Mouse (Mus musculus) small intestine, adult 2 months (tissue): Measurements from ENCODE around the gene Prkch. TPM values are rescaled to one million over a fixed set of nuclear protein-coding genes. Genes with fewer than 3 reads are reported as not detected.

ENCODE experiments used
- H3K27ac ChIP-seq: fragments of 200-500 bp; 2 replicates; pipeline ENCODE4 v1.5.1; 2012; ENCODE audit warnings: low read depth, low read length, control low read depth, inconsistent platforms; ENCODE audit not compliant: insufficient read depth
- H3K27me3 ChIP-seq: fragments of 200-500 bp; 2 replicates; pipeline ENCODE4 v1.6.1; 2012; ENCODE audit warnings: mild to moderate bottlenecking, moderate library complexity, low read length, inconsistent platforms; ENCODE audit not compliant: control insufficient read depth, insufficient read depth
- H3K36me3 ChIP-seq: fragments of 200-500 bp; 2 replicates; pipeline ENCODE4 v1.6.1; 2012; ENCODE audit warnings: mild to moderate bottlenecking, low read length, control low read depth, inconsistent platforms; ENCODE audit not compliant: control insufficient read depth, insufficient read depth
- H3K4me1 ChIP-seq: fragments of 200-500 bp; 2 replicates; pipeline ENCODE4 v1.6.1; 2012; ENCODE audit warnings: low read length, inconsistent platforms, mixed read lengths; ENCODE audit not compliant: control insufficient read depth, insufficient read depth, insufficient read length
- H3K4me3 ChIP-seq: fragments of 200-500 bp; 2 replicates; pipeline ENCODE4 v1.5.1; 2012; ENCODE audit warnings: low read depth, mild to moderate bottlenecking, control low read depth, inconsistent platforms, low read length, moderate library complexity
- CTCF ChIP-seq: fragments of 200-500 bp; IDR thresholded peaks from 2 replicates; pipeline ENCODE4 v1.5.1; 2012; ENCODE audit warnings: low read depth, mild to moderate bottlenecking, control low read depth, inconsistent platforms, low read length, moderate library complexity, mixed read lengths; ENCODE audit not compliant: insufficient replicate concordance, insufficient read length; ENCODE audit errors: extremely low read depth
- POLR2A ChIP-seq: fragments of 200-500 bp; IDR thresholded peaks from 2 replicates; pipeline ENCODE4 v1.6.1; 2012; ENCODE audit warnings: low read depth, mild to moderate bottlenecking, control low read depth, inconsistent platforms, low read length, moderate library complexity
- WGBS: fragments of 180-500 bp; shearing (Covaris S2); methylation state at CpG from one replicate; pipeline ENCODE4 v1.1.7; 2018; 5-methylcytosine and 5-hydroxymethylcytosine counted together
- polyA plus RNA-seq: library from polyadenylated mRNA; depleted of rRNA; stranded (reverse); fragments of >200 nt; gene quantifications from 2 replicates; pipeline ENCODE4 v1.2.3, GENCODE M21; 2012

Prkch gene
- polyA plus RNA-seq, 1 experiment: 3.2 TPM

DNA sequence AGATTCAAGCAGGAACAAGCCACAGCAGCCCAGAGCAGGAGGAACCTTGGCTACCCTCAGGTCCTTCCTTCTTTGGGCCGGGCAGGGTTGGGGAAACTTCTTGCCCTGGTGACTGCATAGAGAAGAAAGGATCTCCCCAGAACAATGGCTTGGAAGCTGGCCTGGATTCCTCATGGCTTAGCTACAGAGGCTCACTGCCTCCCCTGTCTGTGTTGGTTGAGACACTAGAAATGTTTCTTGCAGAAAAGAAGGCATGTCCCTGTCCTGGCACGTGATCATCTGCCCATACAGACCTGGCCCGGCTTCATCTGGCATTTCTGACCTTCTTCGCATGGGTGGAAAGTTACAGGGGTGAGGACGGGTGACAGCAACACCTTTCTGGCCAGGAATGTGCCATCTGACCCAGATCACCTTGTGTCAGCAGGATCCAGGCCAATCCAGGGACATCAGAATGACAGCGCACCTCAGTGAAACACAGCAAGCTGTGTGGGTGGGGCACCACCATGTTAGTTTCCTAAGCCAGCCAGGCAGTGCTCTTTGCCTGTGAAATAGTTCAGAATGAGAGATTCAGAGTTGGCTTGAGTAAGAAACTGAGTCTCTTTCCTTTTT lies 155.1 kb downstream of the Prkch start:
- no peak overlapping the region for H3K27ac ChIP-seq
- 89% methylated on average over 6 of the region's 6 CpGs for WGBS
- 0 out of 2 replicates have a peak, but pooled peaks cover 4% of the 10 kb centered on the region for H3K27me3 ChIP-seq
- no peaks in the 10 kb centered on the region for H3K36me3 ChIP-seq
- no peak overlapping the region for H3K4me3 ChIP-seq
- no peak for TF ChIP-seq POLR2A
- TF ChIP-seq CTCF: no peak
- no peaks in the 10 kb centered on the region for H3K4me1 ChIP-seq

DNA sequence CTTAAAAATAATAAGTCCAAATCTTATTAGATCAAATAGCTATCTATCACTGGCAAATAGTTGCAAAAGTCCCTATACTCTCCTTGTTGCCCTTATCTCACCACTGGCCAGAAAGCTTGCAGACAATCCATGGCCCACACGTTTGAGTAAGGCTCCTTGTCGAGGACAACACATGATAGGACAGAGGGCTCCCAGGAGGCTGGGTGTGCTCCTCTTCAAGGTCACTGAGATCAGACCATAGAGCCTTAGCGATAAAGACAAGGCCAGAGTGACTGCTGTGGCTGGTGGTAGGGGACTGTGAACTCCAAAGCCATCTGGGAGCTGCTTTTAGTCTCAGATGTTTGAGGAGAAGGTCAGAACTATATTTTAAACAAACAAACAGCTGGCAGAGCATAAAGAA lies 158.0 kb downstream of the Prkch start:
- Histone ChIP-seq H3K4me1 (no peaks in the 10 kb centered on the region), H3K4me3 (no peak overlapping the region), H3K36me3 (no peaks in the 10 kb centered on the region), H3K27ac (no peak overlapping the region), H3K27me3 (0 out of 2 replicates have a peak, but pooled peaks cover 4% of the 10 kb centered on the region)
- TF ChIP-seq CTCF (no peak), POLR2A (no peak)
- 36% methylated on average over 3 of the region's 3 CpGs for WGBS

DNA sequence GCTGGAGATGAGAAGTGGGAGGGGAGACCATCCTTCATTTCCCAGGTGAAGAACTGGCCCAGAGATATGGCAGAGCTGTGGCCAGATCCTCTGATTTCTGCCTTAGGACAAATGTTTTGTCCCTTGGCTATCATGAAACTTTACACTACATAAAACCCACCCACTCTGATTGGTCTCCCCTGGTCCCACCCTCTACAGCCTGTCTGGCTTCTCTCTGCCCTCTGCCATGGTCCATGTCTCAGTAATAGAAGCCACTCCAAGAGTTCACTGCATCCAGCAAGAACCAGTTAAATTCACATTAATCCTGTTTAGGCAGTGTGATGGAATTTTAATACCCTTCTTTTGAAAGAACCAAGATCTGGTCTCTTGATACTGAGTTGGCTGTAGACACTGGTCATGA lies 158.5 kb downstream of the Prkch start:
- Histone ChIP-seq H3K27ac (no peak overlapping the region), H3K36me3 (no peaks in the 10 kb centered on the region), H3K4me1 (no peaks in the 10 kb centered on the region), H3K4me3 (no peak overlapping the region), H3K27me3 (0 out of 2 replicates have a peak, but pooled peaks cover 4% of the 10 kb centered on the region)
- TF ChIP-seq POLR2A (no peak), CTCF (no peak)

DNA sequence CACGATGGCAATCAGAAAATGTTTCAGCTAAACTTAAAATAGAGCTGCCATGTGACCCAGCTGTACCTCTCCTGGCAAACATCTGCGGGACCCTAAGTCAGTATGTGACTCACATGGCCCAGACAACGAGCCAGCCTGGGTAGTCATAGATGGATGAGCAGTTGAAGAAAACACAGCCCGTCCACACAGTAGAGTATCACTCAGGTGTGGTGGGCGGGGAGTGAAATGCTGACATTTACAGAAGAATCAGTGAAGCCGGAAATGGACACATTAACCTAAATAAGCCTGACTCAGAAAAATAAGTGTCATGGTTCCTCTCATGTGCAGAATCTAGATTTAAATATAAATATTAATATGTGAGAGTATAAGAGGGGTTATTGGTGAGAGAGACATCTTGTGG lies 161.5 kb downstream of the Prkch start:
- 0 out of 2 replicates have a peak, but pooled peaks cover 4% of the 10 kb centered on the region for H3K27me3 ChIP-seq
- H3K27ac ChIP-seq: no peak overlapping the region
- H3K4me3 ChIP-seq: no peak overlapping the region
- 89% methylated on average over 6 of the region's 6 CpGs for WGBS
- no peaks in the 10 kb centered on the region for H3K4me1 ChIP-seq
- H3K36me3 ChIP-seq: no peaks in the 10 kb centered on the region
- no peak for TF ChIP-seq CTCF
- TF ChIP-seq POLR2A: no peak

DNA sequence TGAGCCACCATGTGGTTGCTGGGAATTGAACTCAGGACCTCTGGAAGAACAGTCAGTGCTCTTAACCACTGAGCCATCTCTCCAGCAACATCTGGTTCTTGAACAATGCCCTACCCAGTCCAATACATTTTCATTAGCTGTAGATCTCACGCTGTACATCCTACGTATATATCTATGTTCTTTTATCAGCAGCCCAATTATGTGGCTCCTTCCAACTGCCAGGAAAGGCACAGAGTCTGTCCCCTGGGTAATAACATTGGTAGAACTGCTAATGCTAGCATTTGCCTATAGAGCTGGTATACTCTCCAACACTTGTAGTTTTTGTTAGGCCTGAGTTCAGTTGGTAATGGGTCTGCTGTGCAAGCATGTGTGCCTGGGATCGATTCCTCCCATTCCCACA lies 163.8 kb downstream of the Prkch start:
- 92% methylated on average over 3 of the region's 3 CpGs for WGBS
- TF ChIP-seq CTCF: no peak
- no peaks in the 10 kb centered on the region for H3K4me1 ChIP-seq
- H3K27ac ChIP-seq: no peak overlapping the region
- H3K27me3 ChIP-seq: no peaks in the 10 kb centered on the region
- H3K4me3 ChIP-seq: no peak overlapping the region
- H3K36me3 ChIP-seq: no peaks in the 10 kb centered on the region

DNA sequence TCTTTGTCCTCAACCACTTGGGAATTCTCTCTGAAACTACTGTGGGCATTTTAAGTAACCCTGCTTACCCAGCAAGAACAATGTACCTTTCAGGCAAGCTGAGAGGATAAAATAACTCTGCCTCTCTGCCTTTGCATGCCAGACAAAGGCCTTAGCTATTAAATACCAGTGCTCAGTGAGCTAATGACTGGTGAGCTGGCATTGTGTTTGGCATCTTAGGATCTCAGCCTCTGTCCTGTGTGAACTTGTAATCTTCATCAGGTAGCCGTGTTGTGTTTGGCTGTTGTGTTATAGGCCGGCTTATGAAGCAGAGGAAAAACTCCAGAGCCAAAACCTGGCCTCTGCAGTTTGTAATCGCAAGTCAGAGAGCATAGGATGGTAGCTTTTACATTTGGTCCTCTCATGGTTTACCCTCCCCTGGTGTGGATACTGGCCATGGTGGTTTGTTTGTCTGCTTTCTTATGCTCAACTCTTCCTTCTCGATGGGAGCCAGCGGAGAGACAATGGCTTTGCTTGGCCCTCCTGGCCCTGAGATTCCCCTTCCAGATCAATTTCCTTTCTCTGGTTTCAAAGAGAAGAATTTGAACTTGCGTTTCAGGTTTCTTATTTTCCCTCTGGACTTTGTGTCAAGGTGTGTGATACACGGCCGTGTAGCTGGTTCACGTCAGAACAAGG lies 170.0 kb downstream of the Prkch start:
- WGBS: 90% methylated on average over 9 of the region's 9 CpGs

DNA sequence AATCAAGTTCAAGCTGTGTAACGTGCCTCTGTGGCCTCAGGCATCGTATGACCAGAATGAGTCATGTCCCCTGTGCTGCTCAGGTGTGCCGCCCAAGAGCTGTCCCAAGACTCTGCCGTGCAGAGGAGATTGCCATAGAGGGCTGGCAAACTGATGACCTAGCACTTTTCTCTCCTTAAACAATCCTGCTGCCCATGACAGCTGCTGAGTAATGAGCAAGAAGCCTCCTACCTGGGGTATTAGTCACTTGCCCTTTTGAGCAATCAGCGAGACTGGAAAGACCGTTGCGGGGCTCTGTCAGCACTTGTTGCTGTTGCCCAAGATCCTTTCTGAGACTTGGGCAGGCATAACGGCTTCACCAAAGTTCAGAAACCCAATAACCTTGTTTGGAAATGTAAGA lies 171.1 kb downstream of the Prkch start:
- H3K27ac ChIP-seq: no peak overlapping the region
- WGBS: 89% methylated on average over 8 of the region's 8 CpGs
- no peaks in the 10 kb centered on the region for H3K27me3 ChIP-seq
- H3K4me3 ChIP-seq: no peak overlapping the region
- H3K4me1 ChIP-seq: no peaks in the 10 kb centered on the region
- TF ChIP-seq POLR2A (no peak), CTCF (no peak)
- no peaks in the 10 kb centered on the region for H3K36me3 ChIP-seq

More for the DNA sequence above, 170.0 kb downstream of the Prkch start:
- H3K27me3 ChIP-seq: no peaks in the 10 kb centered on the region
- H3K4me3 ChIP-seq: no peak overlapping the region
- no peak for TF ChIP-seq CTCF
- no peak for TF ChIP-seq POLR2A
- no peaks in the 10 kb centered on the region for H3K36me3 ChIP-seq
- H3K27ac ChIP-seq: no peak overlapping the region
- no peaks in the 10 kb centered on the region for H3K4me1 ChIP-seq
